Mouse (Mus musculus) lung, postnatal 4 days (tissue): ENCODE results near the gene Srgap2.

ENCODE experiments used
- DNase-seq, 2 experiments: peaks; one replicate each; pipeline ENCODE4 v3.0.0; 2021

Srgap2 gene

GRCm38 (mm10) chr1:131470597-131470996, 56.6 kb downstream of the Srgap2 start:
- DNase-seq, result no peak

- DNase-seq, result no peak
Measured at GRCm38 (mm10) chr1:131465855-131466254, 61.3 kb downstream of the Srgap2 start.

- no peak for DNase-seq
Measured at GRCm38 (mm10) chr1:131463953-131464627, 63.1 kb downstream of the Srgap2 start.

- no peak for DNase-seq
Measured at GRCm38 (mm10) chr1:131462541-131463067, 64.5 kb downstream of the Srgap2 start.

GRCm38 (mm10) chr1:131460914-131461530, 66.1 kb downstream of the Srgap2 start:
- no peak for DNase-seq

- DNase-seq, result no peak
Measured at GRCm38 (mm10) chr1:131455355-131455890, 71.7 kb downstream of the Srgap2 start.

GRCm38 (mm10) chr1:131454386-131454785, 72.8 kb downstream of the Srgap2 start:
- DNase-seq, result no peak

- no peak for DNase-seq
Measured at GRCm38 (mm10) chr1:131453335-131453734, 73.8 kb downstream of the Srgap2 start.

- no peak for DNase-seq
Measured at GRCm38 (mm10) chr1:131448373-131448772, 78.8 kb downstream of the Srgap2 start.

- DNase-seq, result no peak
Measured at GRCm38 (mm10) chr1:131447333-131447732, 79.8 kb downstream of the Srgap2 start.

- DNase-seq, result no peak
Measured at GRCm38 (mm10) chr1:131446577-131446976, 80.6 kb downstream of the Srgap2 start.

- DNase-seq, result no peak
Measured at GRCm38 (mm10) chr1:131438556-131438955, 88.6 kb downstream of the Srgap2 start.

- no peak for DNase-seq
Measured at GRCm38 (mm10) chr1:131437975-131438374, 89.2 kb downstream of the Srgap2 start.

- no peak for DNase-seq
Measured at GRCm38 (mm10) chr1:131436609-131437008, 90.5 kb downstream of the Srgap2 start.

GRCm38 (mm10) chr1:131431456-131432246, 95.5 kb downstream of the Srgap2 start:
- DNase-seq, result peak; percentile 56 to 84

GRCm38 (mm10) chr1:131427140-131427821, 99.9 kb downstream of the Srgap2 start:
- DNase-seq, result peak in 1 of 2 experiments; percentile 20

GRCm38 (mm10) chr1:131423061-131423460, 104.1 kb downstream of the Srgap2 start:
- peak; percentile 22 to 53 for DNase-seq

GRCm38 (mm10) chr1:131421113-131421512, 106.0 kb downstream of the Srgap2 start:
- no peak for DNase-seq

GRCm38 (mm10) chr1:131420660-131421059, 106.5 kb downstream of the Srgap2 start:
- DNase-seq, result peak in 1 of 2 experiments; percentile 43

- DNase-seq, result peak in 1 of 2 experiments; percentile 13
Measured at GRCm38 (mm10) chr1:131419307-131419706, 107.8 kb downstream of the Srgap2 start.

- DNase-seq, result no peak
Measured at GRCm38 (mm10) chr1:131417821-131418660, 109.1 kb downstream of the Srgap2 start.
